Mouse (Mus musculus) cerebellum, postnatal 4 days (tissue): Measurements from ENCODE around the gene Med21.

Experiments
- DNase-seq, 2 experiments: peaks; one replicate each; pipeline ENCODE4 v3.0.0; 2022; ENCODE audit warnings: low spot score in 2 of 2, mixed read lengths in 1 of 2

Gene Med21

GRCm38 (mm10) chr6:146642276-146643183 lies at the start of gene Med21, which contains the start of gene Tm7sf3:
Gene Med21 (plus strand): TSS chr6:146642547.
Gene Tm7sf3 (minus strand): TSS chr6:146642824.
- DNase-seq: peak; percentile 98

GRCm38 (mm10) chr6:146602601-146603000 lies 39.7 kb upstream of the Med21 start:
- no peak for DNase-seq

- DNase-seq: peak in 1 of 2 experiments; percentile 11
These were observed 38.7 kb upstream of the Med21 start for GRCm38 (mm10) chr6:146603651-146604050.

- DNase-seq: no peak
These were observed 31.0 kb upstream of the Med21 start for GRCm38 (mm10) chr6:146611385-146611784.

- DNase-seq: no peak
These were observed 30.4 kb upstream of the Med21 start for GRCm38 (mm10) chr6:146611897-146612296.

GRCm38 (mm10) chr6:146612736-146613135 lies 29.6 kb upstream of the Med21 start:
- DNase-seq: no peak

GRCm38 (mm10) chr6:146613907-146614306 lies 28.4 kb upstream of the Med21 start:
- DNase-seq: no peak

- no peak for DNase-seq
These were observed 27.8 kb upstream of the Med21 start for GRCm38 (mm10) chr6:146614541-146614940.

GRCm38 (mm10) chr6:146615891-146616290 lies 26.5 kb upstream of the Med21 start:
- DNase-seq: no peak

- DNase-seq: no peak
These were observed 25.7 kb upstream of the Med21 start for GRCm38 (mm10) chr6:146616670-146617069.

GRCm38 (mm10) chr6:146628123-146628522 lies 14.2 kb upstream of the Med21 start:
- DNase-seq: no peak

- no peak for DNase-seq
These were observed 12.3 kb upstream of the Med21 start for GRCm38 (mm10) chr6:146629781-146630756.

GRCm38 (mm10) chr6:146630961-146631360 lies 11.4 kb upstream of the Med21 start:
- DNase-seq: no peak

GRCm38 (mm10) chr6:146631847-146632246 lies 10.5 kb upstream of the Med21 start:
- no peak for DNase-seq

GRCm38 (mm10) chr6:146632403-146632802 lies 9.9 kb upstream of the Med21 start:
- DNase-seq: no peak

- no peak for DNase-seq
These were observed 9.2 kb upstream of the Med21 start for GRCm38 (mm10) chr6:146633097-146633496.

- DNase-seq: peak in 1 of 2 experiments; percentile 9
These were observed 8.7 kb upstream of the Med21 start for GRCm38 (mm10) chr6:146633629-146634014.

GRCm38 (mm10) chr6:146634015-146634722 lies 8.2 kb upstream of the Med21 start:
- DNase-seq: peak; percentile 39 to 76

- no peak for DNase-seq
These were observed 7.4 kb upstream of the Med21 start for GRCm38 (mm10) chr6:146634759-146635606.

GRCm38 (mm10) chr6:146636482-146636881 lies 5.9 kb upstream of the Med21 start:
- DNase-seq: no peak
